Mouse (Mus musculus) erythroblast, embryonic 14.5 days (primary cell): ENCODE measurements at regions not wholly inside any gene's neighbourhood (a gene's known extent, or its start where the extent isn't known, plus 50 kb on each side); places are given as distances from the start of the nearest gene placed in this dataset.

Experiments used
- GATA1 ChIP-seq: IDR thresholded peaks from 2 replicates; pipeline ENCODE4 v1.6.1; 2012; ENCODE audit warnings: low read length, inconsistent platforms, mixed read lengths
- TAL1 ChIP-seq: IDR thresholded peaks from 3 replicates; pipeline ENCODE4 v1.6.1; 2012; ENCODE audit warnings: low read length, inconsistent platforms, mixed read lengths

- TF ChIP-seq GATA1 (no peak), TAL1 (no peak)
Observed at GRCm38 (mm10) chr1:76530342-76530741, 984.3 kb downstream of the Slc4a3 start.
